10 mouse cellular contexts compared by ENCODE assay signal in the genomic region with DNA sequence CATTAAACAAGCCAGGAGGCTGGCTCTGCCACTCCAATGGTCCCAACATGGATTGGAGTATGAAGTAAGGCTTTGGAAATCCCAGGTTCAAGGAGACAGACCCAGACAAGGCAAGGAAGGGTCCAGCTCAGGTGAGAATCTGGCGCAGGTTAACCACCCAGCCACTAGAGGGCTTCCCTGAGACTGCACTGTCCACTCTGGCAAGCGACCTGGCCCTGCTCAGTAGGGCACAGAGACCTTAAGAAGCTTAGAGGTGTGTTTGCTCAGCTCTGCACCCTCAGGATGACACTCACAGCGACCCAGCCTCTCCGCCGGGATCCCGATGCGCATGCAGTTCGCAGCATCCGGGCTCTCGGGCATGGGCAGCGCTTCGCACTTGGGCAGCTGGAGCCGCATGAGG.
DNase-seq lines count a peak whose midpoint lies in the region; ATAC-seq and TF ChIP-seq lines count a peak whose summit lies in the region.
"Had no signal": no experiment of that assay in that cellular context is flagged by ENCODE, and none has a peak within 500 bp of the region (broad histone marks: within the 10 kb centered on the region; RNA-seq: fewer than 3 reads in every experiment).

No protein-coding gene starts in this region.

- H3K27me3 ChIP-seq in hindbrain, postnatal 0 days (ENCODE audit: insufficient read depth, low read length) = no peaks in the 10 kb centered on the region
- no peaks in the 10 kb centered on the region for H3K27me3 ChIP-seq in hindbrain, embryonic 10.5 days (ENCODE audit: insufficient read depth, poor library complexity, severe bottlenecking)
- H3K27me3 ChIP-seq: embryonic facial prominence, embryonic 12.5 days; midbrain, embryonic 12.5 days had no signal

- H3K4me2 ChIP-seq in hindbrain, postnatal 0 days (ENCODE audit: low read depth, low read length) = no peak overlapping the region
- H3K4me2 ChIP-seq: embryonic facial prominence, embryonic 12.5 days; midbrain, embryonic 12.5 days had no signal

- no peak overlapping the region for H3K27ac ChIP-seq in hindbrain, postnatal 0 days
- H3K27ac ChIP-seq in hindbrain, embryonic 10.5 days = no peak overlapping the region
- H3K27ac ChIP-seq: embryonic facial prominence, embryonic 12.5 days; midbrain, embryonic 12.5 days had no signal

- H3K36me3 ChIP-seq in hindbrain, postnatal 0 days (ENCODE audit: insufficient read depth, low read length) = no peaks in the 10 kb centered on the region
- H3K36me3 ChIP-seq in hindbrain, embryonic 10.5 days = peaks cover 19% of the 10 kb centered on the region

- H3K4me1 ChIP-seq in hindbrain, postnatal 0 days (ENCODE audit: insufficient read depth, low read length) = peaks cover 6% of the 10 kb centered on the region
- H3K4me1 ChIP-seq in hindbrain, embryonic 10.5 days (replicated peaks) = peaks cover 18% of the 10 kb centered on the region

- H3K9ac ChIP-seq in hindbrain, postnatal 0 days (replicated peaks; ENCODE audit: low read length) = no peak overlapping the region
- H3K9ac ChIP-seq: embryonic facial prominence, embryonic 12.5 days; midbrain, embryonic 12.5 days had no signal

- TF ChIP-seq CTCF in hindbrain, postnatal 0 days (IDR thresholded peaks at IDR 0.05; ENCODE audit: low read depth) = peak; percentile 46

- ATAC-seq in hindbrain, postnatal 0 days = no peak
- no peak for ATAC-seq in granulocyte monocyte progenitor cell, adult 5-6 weeks (replicated peaks; ENCODE audit: poor library complexity, severe bottlenecking)
- ATAC-seq: Patski had no signal

- H3K4me3 ChIP-seq in hindbrain, postnatal 0 days (ENCODE audit: low read length) = no peak overlapping the region
- no peak overlapping the region for H3K4me3 ChIP-seq in hindbrain, embryonic 10.5 days
- H3K4me3 ChIP-seq: embryonic facial prominence, embryonic 12.5 days; midbrain, embryonic 12.5 days had no signal

- no peaks in the 10 kb centered on the region for H3K9me3 ChIP-seq in hindbrain, postnatal 0 days (ENCODE audit: low read length)
- no peaks in the 10 kb centered on the region for H3K9me3 ChIP-seq in hindbrain, embryonic 10.5 days
- H3K9me3 ChIP-seq: embryonic facial prominence, embryonic 12.5 days; midbrain, embryonic 12.5 days had no signal

- no peak for DNase-seq in hindbrain, postnatal 0 days (ENCODE audit: low spot score)
- no peak for DNase-seq in hindbrain, embryonic 10.5 days (ENCODE audit: low spot score)
- peak; percentile 40 for DNase-seq in retina, embryonic 14.5 days (ENCODE audit: low spot score)
- DNase-seq in retina, postnatal 1 day = no peak
- DNase-seq in kidney, postnatal 10 days = peak; percentile 45
- DNase-seq in thymus, postnatal 4 days = peak; percentile 58

- 90% methylated on average over 13 of the region's 13 CpGs for WGBS in hindbrain, postnatal 0 days
- WGBS in hindbrain, embryonic 10.5 days = 81% methylated on average over 13 of the region's 13 CpGs

Comparison
In these comparisons a context has a peak if more than half of its experiments do, and no peak if none do; other contexts are left out.
1. DNase-seq: peak in retina, embryonic 14.5 days (single experiment), kidney, postnatal 10 days (single experiment) and thymus, postnatal 4 days (single experiment); none in hindbrain, postnatal 0 days (single experiment), hindbrain, embryonic 10.5 days (single experiment) and retina, postnatal 1 day (single experiment).